Mouse (Mus musculus) liver, embryonic 14.5 days (tissue): ENCODE results near the gene Fam186b. TPM values are rescaled to one million over a fixed set of nuclear protein-coding genes. Genes with fewer than 3 reads are reported as not detected.

ENCODE experiments used
- ATAC-seq: fragments of 200-750 bp; cut with Nextera tagmentation; 2 replicates; pipeline ENCODE4 v1.8.0; 2017; ENCODE audit warnings: moderate number of reproducible peaks, mild to moderate bottlenecking, moderate library complexity; ENCODE audit not compliant: insufficient read depth
- DNase-seq, 3 experiments: peaks; one replicate each; pipeline ENCODE4 v3.0.0-alpha.2; 2012 to 2013; ENCODE audit warnings: low read depth in 3 of 3, low spot score in 3 of 3
- H3K27ac ChIP-seq: fragments of 300-500 bp; sonication (generic); 2 replicates; pipeline ENCODE4 v1.5.1; 2014; ENCODE audit warnings: moderate library complexity, mild to moderate bottlenecking, control low read depth, inconsistent platforms
- H3K27me3 ChIP-seq: fragments of 300-500 bp; sonication (generic); 2 replicates; pipeline ENCODE4 v1.6.1; 2014; ENCODE audit warnings: mild to moderate bottlenecking, low read length, moderate library complexity; ENCODE audit not compliant: control insufficient read depth, insufficient read depth
- H3K36me3 ChIP-seq: fragments of 300-500 bp; sonication (generic); replicated peaks from 2 replicates; pipeline ENCODE4 v1.6.1; 2014; ENCODE audit warnings: low read depth; ENCODE audit not compliant: control insufficient read depth, insufficient read depth
- H3K4me1 ChIP-seq, 2 experiments: fragments of 200-500 bp in 1 of 2; fragments of 300-500 bp in 1 of 2; sonication (generic) in 1 of 2; replicated peaks; 2 replicates each; pipeline ENCODE4 v1.6.1; 2012 to 2014; ENCODE audit warnings: antibody characterized with exemption in 1 of 2, inconsistent platforms in 1 of 2, low read length in 1 of 2; ENCODE audit not compliant: control insufficient read depth in 2 of 2, insufficient read depth in 2 of 2
- H3K4me2 ChIP-seq: fragments of 300-500 bp; sonication (generic); 2 replicates; pipeline ENCODE4 v1.6.1; 2014; ENCODE audit warnings: low read depth, mild to moderate bottlenecking, control low read depth, moderate library complexity
- H3K4me3 ChIP-seq, 2 experiments: fragments of 200-500 bp in 1 of 2; fragments of 300-500 bp in 1 of 2; sonication (generic) in 1 of 2; 2 replicates each; pipeline ENCODE4 v1.5.1; 2012 to 2014; ENCODE audit warnings: low read depth in 2 of 2, low read length in 2 of 2, mild to moderate bottlenecking in 2 of 2, control low read depth in 1 of 2, inconsistent platforms in 1 of 2, moderate library complexity in 1 of 2; ENCODE audit not compliant: insufficient read depth in 1 of 2
- H3K9ac ChIP-seq: fragments of 300-500 bp; sonication (generic); replicated peaks from 2 replicates; pipeline ENCODE4 v1.6.1; 2014; ENCODE audit warnings: mild to moderate bottlenecking, control low read depth, moderate library complexity
- H3K9me3 ChIP-seq: fragments of 300-500 bp; sonication (generic); 2 replicates; pipeline ENCODE4 v1.6.1; 2016; ENCODE audit warnings: low read length, mixed read lengths; ENCODE audit not compliant: control insufficient read depth
- CTCF ChIP-seq: IDR thresholded peaks from 2 replicates; pipeline ENCODE4 v1.5.1; 2016; ENCODE audit warnings: antibody characterized with exemption, low read depth, control low read depth
- EP300 ChIP-seq: IDR thresholded peaks from 2 replicates; pipeline ENCODE4 v1.6.1; 2016; ENCODE audit warnings: antibody characterized with exemption, low read depth
- WGBS: fragments of 180-500 bp; shearing (Covaris S2); extraction: QIAGEN DNeasy Blood & Tissue Kit; methylation state at CpG from one replicate; pipeline ENCODE4 v1.1.7; 2014; ENCODE audit not compliant: insufficient replicate concordance; 5-methylcytosine and 5-hydroxymethylcytosine counted together
- polyA plus RNA-seq, 2 experiments: library from polyadenylated mRNA; depleted of rRNA in 1 of 2; stranded (reverse) in 1 of 2; unstranded in 1 of 2; fragments of >200 nt; fragmentation: Nextera tagmentation in 1 of 2; extraction: Ambion mirVana in 1 of 2; gene quantifications; 2 replicates each; pipeline versions ENCODE4 v1.2.1 to v1.2.3; 2012 to 2014

Fam186b gene
- polyA plus RNA-seq, 2 experiments: 0.01 TPM; not detected in 1

GRCm38 (mm10) chr15:99223585-99224207 is 72.0 kb downstream of the Fam186b start:
- under 1% methylated on average over 38 of the region's 46 CpGs for WGBS
- no peak overlapping the region for H3K27ac ChIP-seq
- H3K4me1 ChIP-seq: 0 out of 4 replicates have a peak, but pooled peaks cover 0 to 4% of the 10 kb centered on the region in 2 experiments
- peaks cover 84% of the 10 kb centered on the region for H3K27me3 ChIP-seq
- peak overlapping the region; percentile 31 to 45 for H3K4me3 ChIP-seq
- H3K36me3 ChIP-seq: no peaks in the 10 kb centered on the region
- DNase-seq (no peak), ATAC-seq (no peak)
- H3K4me2 ChIP-seq: peak overlapping the region; percentile 66
- H3K9ac ChIP-seq: no peak overlapping the region
- no peak for TF ChIP-seq EP300
- TF ChIP-seq CTCF: no peak
- H3K9me3 ChIP-seq: no peaks in the 10 kb centered on the region

GRCm38 (mm10) chr15:99222794-99223584 is 72.7 kb downstream of the Fam186b start:
- no peak for DNase-seq

GRCm38 (mm10) chr15:99221315-99221952 is 74.3 kb downstream of the Fam186b start:
- Histone ChIP-seq H3K4me1 (peaks cover 0 to 8% of the 10 kb centered on the region in 2 experiments; a peak in 3 of 4 replicates), H3K4me2 (no peak overlapping the region), H3K27ac (no peak overlapping the region), H3K36me3 (no peaks in the 10 kb centered on the region), H3K9ac (no peak overlapping the region), H3K9me3 (no peaks in the 10 kb centered on the region), H3K27me3 (peaks cover 69% of the 10 kb centered on the region), H3K4me3 (no peak overlapping the region)
- no peak for DNase-seq
- ATAC-seq: no peak
- TF ChIP-seq EP300 (no peak), CTCF (no peak)
- 25% methylated on average over 8 of the region's 8 CpGs for WGBS

More at GRCm38 (mm10) chr15:99222794-99223584, 72.7 kb downstream of the Fam186b start:
- Histone ChIP-seq H3K4me2 (peak overlapping the region; percentile 66), H3K9ac (no peak overlapping the region), H3K4me1 (peaks cover 0 to 4% of the 10 kb centered on the region in 2 experiments; a peak in 1 of 4 replicates), H3K36me3 (no peaks in the 10 kb centered on the region), H3K27me3 (peaks cover 82% of the 10 kb centered on the region), H3K27ac (no peak overlapping the region), H3K4me3 (peak overlapping the region; percentile 31 to 45; a peak in 2 of 4 replicates), H3K9me3 (no peaks in the 10 kb centered on the region)
- ATAC-seq: no peak
- WGBS: 6% methylated on average over 18 of the region's 18 CpGs
- no peak for TF ChIP-seq CTCF
- no peak for TF ChIP-seq EP300

Other genes starting within 250 kb of the Fam186b start
- 1.1 and 1.2 TPM in 2 replicates for gene Prph, start 240.7 kb downstream of the Fam186b start, polyA plus RNA-seq (2012; rRNA removed)
- gene Prph, start 240.7 kb downstream of the Fam186b start, polyA plus RNA-seq (2014; fragmentation: Nextera tagmentation; extraction: Ambion mirVana): 0.32 and 0.53 TPM in 2 replicates
- gene Troap, start 221.3 kb downstream of the Fam186b start, polyA plus RNA-seq (2012; rRNA removed): 14.3 and 15.7 TPM in 2 replicates
- 11.1 and 12.1 TPM in 2 replicates for gene Troap, start 221.3 kb downstream of the Fam186b start, polyA plus RNA-seq (2014; fragmentation: Nextera tagmentation; extraction: Ambion mirVana)
- gene C1ql4, start 208.1 kb downstream of the Fam186b start, polyA plus RNA-seq (2012; rRNA removed): not detected in 2 replicates
- not detected in 2 replicates for gene C1ql4, start 208.1 kb downstream of the Fam186b start, polyA plus RNA-seq (2014; fragmentation: Nextera tagmentation; extraction: Ambion mirVana)
- gene Dnajc22, start 202.7 kb downstream of the Fam186b start, polyA plus RNA-seq (2012; rRNA removed): 11.4 and 12.1 TPM in 2 replicates
- gene Dnajc22, start 202.7 kb downstream of the Fam186b start, polyA plus RNA-seq (2014; fragmentation: Nextera tagmentation; extraction: Ambion mirVana): 10.9 and 11.6 TPM in 2 replicates
- gene Spats2, start 170.0 kb downstream of the Fam186b start, polyA plus RNA-seq (2012; rRNA removed): 6.5 and 7.7 TPM in 2 replicates
- gene Spats2, start 170.0 kb downstream of the Fam186b start, polyA plus RNA-seq (2014; fragmentation: Nextera tagmentation; extraction: Ambion mirVana): 6.7 and 8.4 TPM in 2 replicates
- gene Kcnh3, start 71.0 kb downstream of the Fam186b start, polyA plus RNA-seq (2012; rRNA removed): 0.12 and 0.13 TPM in 2 replicates
- 0.13 TPM in 2 replicates for gene Kcnh3, start 71.0 kb downstream of the Fam186b start, polyA plus RNA-seq (2014; fragmentation: Nextera tagmentation; extraction: Ambion mirVana)
- gene Mcrs1, start 43.9 kb downstream of the Fam186b start, polyA plus RNA-seq (2012; rRNA removed): 25.6 and 26.2 TPM in 2 replicates
- 41.2 and 47.1 TPM in 2 replicates for gene Mcrs1, start 43.9 kb downstream of the Fam186b start, polyA plus RNA-seq (2014; fragmentation: Nextera tagmentation; extraction: Ambion mirVana)
- 8.0 and 8.9 TPM in 2 replicates for gene Prpf40b, start 801 bp downstream of the Fam186b start, polyA plus RNA-seq (2012; rRNA removed)
- 3.6 and 4.0 TPM in 2 replicates for gene Prpf40b, start 801 bp downstream of the Fam186b start, polyA plus RNA-seq (2014; fragmentation: Nextera tagmentation; extraction: Ambion mirVana)
- gene Fmnl3, start 74.6 kb upstream of the Fam186b start, polyA plus RNA-seq (2012; rRNA removed): 3.2 and 3.7 TPM in 2 replicates
- gene Fmnl3, start 74.6 kb upstream of the Fam186b start, polyA plus RNA-seq (2014; fragmentation: Nextera tagmentation; extraction: Ambion mirVana): 1.4 and 1.5 TPM in 2 replicates
- 88.2 and 99.7 TPM in 2 replicates for gene Tmbim6, start 97.0 kb upstream of the Fam186b start, polyA plus RNA-seq (2012; rRNA removed)
- 187 and 202 TPM in 2 replicates for gene Tmbim6, start 97.0 kb upstream of the Fam186b start, polyA plus RNA-seq (2014; fragmentation: Nextera tagmentation; extraction: Ambion mirVana)
- 0.70 and 1.2 TPM in 2 replicates for gene Nckap5l, start 161.9 kb upstream of the Fam186b start, polyA plus RNA-seq (2012; rRNA removed)
- gene Nckap5l, start 161.9 kb upstream of the Fam186b start, polyA plus RNA-seq (2014; fragmentation: Nextera tagmentation; extraction: Ambion mirVana): 0.85 and 1.4 TPM in 2 replicates
- gene Bcdin3d, start 178.8 kb upstream of the Fam186b start, polyA plus RNA-seq (2012; rRNA removed): 3.0 and 3.3 TPM in 2 replicates
- 5.0 TPM in 2 replicates for gene Bcdin3d, start 178.8 kb upstream of the Fam186b start, polyA plus RNA-seq (2014; fragmentation: Nextera tagmentation; extraction: Ambion mirVana)
- gene Faim2, start 232.3 kb upstream of the Fam186b start, polyA plus RNA-seq (2012; rRNA removed): 0.02 TPM in 1 of 2 replicates, not detected in the other
- gene Faim2, start 232.3 kb upstream of the Fam186b start, polyA plus RNA-seq (2014; fragmentation: Nextera tagmentation; extraction: Ambion mirVana): not detected in 2 replicates